Mouse (Mus musculus): ENCODE data around the gene Sipa1l1.

DNA sequence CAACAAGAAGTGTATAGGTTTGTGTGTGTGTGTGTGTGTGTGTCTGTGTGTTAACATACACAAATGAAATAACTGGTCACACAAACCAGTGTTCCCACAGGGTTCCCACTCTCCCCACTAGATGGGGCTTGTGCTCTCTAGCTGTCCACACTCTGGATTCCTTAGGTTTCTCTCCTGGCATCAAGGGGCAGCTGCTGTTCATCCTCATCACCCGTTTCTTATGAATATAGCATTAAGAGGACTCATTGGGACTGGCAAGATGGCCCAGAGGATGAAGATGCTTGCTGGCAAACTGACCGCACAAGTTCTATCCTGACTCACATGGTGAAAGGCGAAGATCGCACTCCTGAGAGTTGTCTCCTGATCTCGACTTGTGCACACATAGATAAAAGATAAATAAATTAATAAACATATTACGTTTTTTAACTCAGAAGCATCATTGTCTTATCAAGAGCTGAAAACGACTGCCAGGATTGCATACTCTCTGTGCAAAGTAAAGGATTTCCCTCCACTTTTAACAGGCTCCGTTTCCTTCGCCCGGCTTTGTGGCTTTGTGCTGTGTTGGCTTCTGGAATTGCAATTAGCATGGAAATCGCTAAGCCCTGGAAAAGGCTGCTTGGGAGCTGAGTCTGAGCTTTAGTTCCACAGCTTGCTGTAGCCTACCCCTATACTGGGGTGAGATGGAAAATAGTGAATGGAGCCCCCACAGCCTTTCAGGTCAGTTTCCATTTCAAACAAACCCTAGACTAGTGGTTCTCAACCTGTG is 328.9 kb downstream of the Sipa1l1 start:
- peak; percentile 32; the same call in 1 of the 2 replicates for TF ChIP-seq CTCF (IDR thresholded peaks at IDR 0.05; ENCODE audit: borderline replicate concordance, insufficient read depth, low read length)
- TF ChIP-seq POLR2A (IDR thresholded peaks at IDR 0.05; ENCODE audit: low read depth, low read length) = no peak

Measured in embryonic fibroblast, embryonic 13.5 days (primary cell).